Mouse (Mus musculus): ENCODE results near the gene Mllt6. TPM values are rescaled to one million over a fixed set of nuclear protein-coding genes. Genes with fewer than 3 reads are reported as not detected.

Gene Mllt6
- total and polyA plus RNA-seq, 3 experiments: 17.2 to 17.6 TPM; not detected in 1

DNA sequence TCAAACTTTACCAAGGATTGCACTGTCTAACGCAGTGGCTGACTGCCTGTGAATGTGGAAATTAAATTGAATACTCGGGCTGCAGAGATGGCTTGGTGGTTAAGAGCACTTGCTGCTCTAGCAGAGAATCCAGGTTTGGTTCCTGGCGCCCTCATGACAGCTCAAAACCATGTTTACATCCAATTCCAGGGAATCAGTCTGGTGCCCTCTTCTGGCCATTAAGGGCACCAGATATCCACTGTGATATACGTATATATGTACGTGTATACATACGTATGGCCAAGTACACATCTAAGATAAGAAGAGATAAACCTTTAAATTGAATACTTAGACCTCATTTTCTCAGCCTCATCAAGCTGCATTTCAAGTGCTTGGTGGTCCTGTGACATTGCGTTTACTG, 3.0 kb downstream of the Mllt6 start (continued):
- TF ChIP-seq POLR2A (IDR thresholded peaks at IDR 0.05; ENCODE audit: control insufficient read depth in 1 of 2, insufficient read depth in 1 of 2, low read depth in 1 of 2, low read length in 2 of 2, poor library complexity in 1 of 2): no peak

GRCm38 (mm10) chr11:97666794-97667193, 3.6 kb downstream of the Mllt6 start:
- TF ChIP-seq BHLHE40 (IDR thresholded peaks at IDR 0.05; ENCODE audit: borderline replicate concordance, low read depth, low read length) (no peak), POLR2AphosphoS2 (IDR thresholded peaks at IDR 0.05; ENCODE audit: low read length) (no peak), E2F4 (IDR thresholded peaks at IDR 0.05; ENCODE audit: borderline replicate concordance, low read depth, low read length) (no peak), MAZ (IDR thresholded peaks at IDR 0.05; ENCODE audit: low read depth, low read length) (no peak), GATA1 (IDR thresholded peaks at IDR 0.05; ENCODE audit: low read depth, low read length) (no peak), ZMIZ1 (IDR thresholded peaks at IDR 0.05; ENCODE audit: low read depth, low read length) (no peak), MEF2A (IDR thresholded peaks at IDR 0.05; ENCODE audit: extremely low read depth, insufficient replicate concordance, low read depth, low read length, poor library complexity, severe bottlenecking) (no peak), NELFE (IDR thresholded peaks at IDR 0.05; ENCODE audit: low read depth, low read length) (no peak), CTCF (IDR thresholded peaks at IDR 0.05 in 2 of 3, conservative IDR thresholded peaks at IDR 0.05 in 1 of 3; ENCODE audit: control insufficient read depth in 1 of 3, insufficient read depth in 1 of 3, low read depth in 2 of 3, low read length in 3 of 3, poor library complexity in 1 of 3, severe bottlenecking in 1 of 3) (no peak), USF1 (IDR thresholded peaks at IDR 0.05; ENCODE audit: low read depth, low read length) (no peak), MAFK (IDR thresholded peaks at IDR 0.05; ENCODE audit: borderline replicate concordance, low read depth, low read length) (no peak), ZKSCAN1 (IDR thresholded peaks at IDR 0.05; ENCODE audit: low read depth, low read length) (no peak), SMC3 (IDR thresholded peaks at IDR 0.05; ENCODE audit: low read depth, low read length) (no peak)
- peaks cover 7% of the 10 kb centered on the region for H3K79me2 ChIP-seq (ENCODE audit: control insufficient read depth, insufficient read depth, low read length, poor library complexity)
- DNase-seq (ENCODE audit: low read depth, low spot score): no peak
- H3K27me3 ChIP-seq (ENCODE audit: control insufficient read depth in 1 of 2, insufficient read depth in 2 of 2, low read length in 2 of 2): no peaks in the 10 kb centered on the region
- H3K27ac ChIP-seq (ENCODE audit: control insufficient read depth, low read depth, low read length): no peak overlapping the region
- peaks cover 0 to 9% of the 10 kb centered on the region in 2 experiments; a peak in 2 of 4 replicates for H3K4me1 ChIP-seq (ENCODE audit: control insufficient read depth in 1 of 2, insufficient read depth in 2 of 2, low read length in 2 of 2)
- no peak overlapping the region for H3K9ac ChIP-seq (ENCODE audit: control insufficient read depth, low read depth, low read length, poor library complexity, severe bottlenecking)
- H3K4me3 ChIP-seq (ENCODE audit: control insufficient read depth in 1 of 2, insufficient read depth in 1 of 2, low read depth in 2 of 2, low read length in 2 of 2): no peak overlapping the region
- H3K9me3 ChIP-seq (replicated peaks; ENCODE audit: insufficient read depth, low read length): no peaks in the 10 kb centered on the region
- no peaks in the 10 kb centered on the region; a peak in 1 of 4 replicates for H3K36me3 ChIP-seq (ENCODE audit: control insufficient read depth in 1 of 2, insufficient read depth in 2 of 2, low read length in 2 of 2)

DNA sequence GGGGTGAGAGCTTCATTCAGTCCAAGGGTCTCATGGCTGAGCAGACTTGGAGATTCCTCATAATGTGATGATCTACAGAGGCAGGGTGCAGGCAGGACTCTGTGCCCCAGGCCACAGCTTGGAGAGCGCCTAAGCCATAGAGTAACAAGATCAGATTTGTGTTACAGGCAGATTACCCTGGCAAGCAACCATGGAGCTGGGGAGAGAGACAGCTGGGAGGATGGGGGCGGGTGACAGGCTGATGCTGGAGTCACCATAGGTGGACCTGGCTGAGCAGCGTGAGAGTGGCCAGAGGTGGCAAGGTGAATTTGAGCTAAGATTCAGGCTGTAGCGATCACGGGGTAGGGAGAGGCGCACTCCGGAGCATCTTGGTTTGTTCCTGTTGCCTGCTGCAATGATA, 4.9 kb downstream of the Mllt6 start:
- Histone ChIP-seq H3K4me3 (ENCODE audit: control insufficient read depth in 1 of 2, insufficient read depth in 1 of 2, low read depth in 2 of 2, low read length in 2 of 2) (no peak overlapping the region), H3K79me2 (ENCODE audit: control insufficient read depth, insufficient read depth, low read length, poor library complexity) (peaks cover 5% of the 10 kb centered on the region), H3K27me3 (ENCODE audit: control insufficient read depth in 1 of 2, insufficient read depth in 2 of 2, low read length in 2 of 2) (no peaks in the 10 kb centered on the region), H3K36me3 (ENCODE audit: control insufficient read depth in 1 of 2, insufficient read depth in 2 of 2, low read length in 2 of 2) (no peaks in the 10 kb centered on the region; a peak in 1 of 4 replicates), H3K4me1 (ENCODE audit: control insufficient read depth in 1 of 2, insufficient read depth in 2 of 2, low read length in 2 of 2) (peaks cover 0 to 9% of the 10 kb centered on the region in 2 experiments; a peak in 2 of 4 replicates), H3K9ac (ENCODE audit: control insufficient read depth, low read depth, low read length, poor library complexity, severe bottlenecking) (no peak overlapping the region), H3K9me3 (replicated peaks; ENCODE audit: insufficient read depth, low read length) (no peaks in the 10 kb centered on the region), H3K27ac (ENCODE audit: control insufficient read depth, low read depth, low read length) (no peak overlapping the region)
- no peak for DNase-seq (ENCODE audit: low read depth, low spot score)
- no peak for TF ChIP-seq MYB (IDR thresholded peaks at IDR 0.05; ENCODE audit: low read depth, low read length)
- no peak for TF ChIP-seq USF2 (IDR thresholded peaks at IDR 0.05; ENCODE audit: borderline replicate concordance in 1 of 2, insufficient read depth in 1 of 2, low read depth in 1 of 2, low read length in 2 of 2)
- TF ChIP-seq TBP (IDR thresholded peaks at IDR 0.05; ENCODE audit: low read depth, low read length): no peak
- no peak for TF ChIP-seq KAT2A (conservative IDR thresholded peaks at IDR 0.05; ENCODE audit: low read depth, low read length)
- TF ChIP-seq ZMIZ1 (IDR thresholded peaks at IDR 0.05; ENCODE audit: low read depth, low read length): no peak
- no peak for TF ChIP-seq MXI1 (IDR thresholded peaks at IDR 0.05; ENCODE audit: low read depth, low read length)

Data from MEL (cell line).